In the genomic region with DNA sequence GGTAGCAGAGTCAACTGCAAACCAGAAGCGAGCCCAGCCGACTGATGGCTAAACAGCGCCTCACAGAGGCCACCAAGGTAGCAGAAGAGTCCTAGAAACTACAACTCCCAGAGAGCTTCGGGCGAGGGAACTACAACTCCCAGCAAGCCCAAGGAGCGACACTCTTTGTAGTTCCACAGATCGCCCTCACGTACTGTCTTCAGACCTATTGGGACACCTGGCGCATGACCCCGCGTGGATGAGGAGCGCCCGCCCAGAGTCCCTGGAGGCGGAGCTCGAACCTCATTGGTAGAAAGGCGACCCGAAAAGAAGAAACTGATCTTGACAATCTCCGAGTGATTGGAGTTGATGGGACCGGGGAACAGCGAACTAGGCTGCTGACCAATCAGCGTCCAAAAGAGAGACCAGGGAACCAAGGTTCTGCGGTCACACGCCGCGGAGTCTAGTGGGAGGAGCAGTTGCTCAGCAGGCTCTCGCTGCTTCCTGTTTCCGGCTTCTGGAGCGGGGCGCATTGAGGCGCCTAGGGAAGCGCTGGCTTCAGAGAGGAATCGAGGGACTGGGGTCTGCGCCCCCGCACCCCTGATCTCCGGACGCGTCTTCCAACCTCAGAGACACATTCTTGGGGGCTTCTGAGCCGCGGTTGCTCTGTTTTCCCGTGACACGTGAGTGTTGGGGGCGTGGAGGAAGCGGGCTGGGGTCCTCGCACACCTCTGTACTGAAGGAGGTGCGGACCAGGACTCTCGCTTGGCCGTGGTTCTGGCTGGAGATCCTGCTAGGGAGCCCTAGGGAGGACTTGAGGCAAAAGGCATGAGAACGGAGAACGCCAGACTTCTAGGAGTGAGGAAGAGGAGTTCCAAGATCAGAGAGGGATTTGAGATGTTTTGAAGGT, we compare ENCODE assay signal across 8 mouse cellular contexts. TPM values are rescaled to one million over a fixed set of nuclear protein-coding genes. Genes with fewer than 3 reads are reported as not detected.
DNase-seq lines count a peak whose midpoint lies in the region; ATAC-seq and TF ChIP-seq lines count a peak whose summit lies in the region.

A gene (plus strand): TSS at position 216 of the 889 bp plus-strand sequence.

- peak within 1 kb of the TSS; percentile 63 for H3K4me3 ChIP-seq in hindbrain, embryonic 13.5 days

- DNase-seq in Patski (ENCODE audit: low read depth, low spot score) = peak; percentile 91
- DNase-seq in cerebellum, postnatal 14 days = peak; percentile 94 to 96
- DNase-seq in frontal cortex, postnatal 14 days (ENCODE audit: low spot score in 2 of 2) = peak; percentile 96 to 99
- DNase-seq in layer of hippocampus, postnatal 25 days (ENCODE audit: extremely low spot score in 1 of 2, low spot score in 1 of 2) = peak; percentile 84 to 87
- peak; percentile 99 for DNase-seq in lung, postnatal 25 days (ENCODE audit: low spot score)
- peak; percentile 96 for DNase-seq in retina, embryonic 14.5 days (ENCODE audit: low spot score)
- DNase-seq in thymus, postnatal 4 days = peak; percentile 91

- POLR2A ChIA-PET in Patski (lab: Charles Lee) = interaction anchor here (1.5 kb wide), 1 partner anchor 11 kb away, joined by 3 read pairs; no protein-coding TSS in a partner anchor

- CTCF ChIA-PET in Patski (lab: Charles Lee) = interaction anchor here (0.6 to 2.1 kb wide), 6 partner anchors 11 to 42 kb away, joined by 3 to 10 read pairs (median 4); no protein-coding TSS in a partner anchor

- H3K4me2 ChIP-seq in hindbrain, embryonic 13.5 days = peak within 1 kb of the TSS; percentile 72

- in situ Hi-C loops in Patski (cut with MboI; ENCODE audit: low pct_unique_long_range_greater_than_20kb) = loop anchor here (5.0 to 10.0 kb wide), 3 partner anchors 51 to 1034 kb away; no protein-coding TSS in a partner anchor

- H3K27me3 ChIP-seq in Patski = no peaks in the 10 kb centered on the region
- H3K27me3 ChIP-seq in hindbrain, embryonic 13.5 days = no peaks in the 10 kb centered on the region

- WGBS in hindbrain, embryonic 13.5 days = under 1% methylated on average over 49 of the region's 49 CpGs

- ATAC-seq in Patski = peak; percentile 99
- ATAC-seq in hindbrain, embryonic 13.5 days (ENCODE audit: low FRiP score) = peak; percentile 99

- TF ChIP-seq CTCF in Patski (IDR thresholded peaks at IDR 0.05) = peak; percentile 97

- H3K27ac ChIP-seq in hindbrain, embryonic 13.5 days = peak within 1 kb of the TSS; percentile 66

- peaks cover 21% of the 10 kb centered on the region for H3K4me1 ChIP-seq in hindbrain, embryonic 13.5 days (replicated peaks)

- H3K36me3 ChIP-seq in hindbrain, embryonic 13.5 days = peaks cover 10% of the 10 kb centered on the region

- no peaks in the 10 kb centered on the region for H3K9me3 ChIP-seq in hindbrain, embryonic 13.5 days

- peak within 1 kb of the TSS; percentile 80 for H3K9ac ChIP-seq in hindbrain, embryonic 13.5 days

RNA-seq across cellular contexts. Expression of the gene that starts here (rescaled TPM):
- polyA plus RNA-seq in Patski (2021) = 187 TPM
- 58.2 and 60.1 TPM in 2 replicates for polyA plus RNA-seq in hindbrain, embryonic 13.5 days (2015; fragmentation: Nextera tagmentation; extraction: Ambion mirVana)
- total RNA-seq in layer of hippocampus, postnatal 25 days (2021) = 10 to 100 TPM; 67.1 to 73.0 TPM

Comparison
In these comparisons a context has a peak if more than half of its experiments do, and no peak if none do; other contexts are left out.
1. Peak in every context shown above with its lines: DNase-seq, ATAC-seq, H3K4me3 ChIP-seq and H3K27ac ChIP-seq.